Mouse (Mus musculus): ENCODE measurements around the gene Gm10570.

The Gm10570 gene

GRCm38 (mm10) chr4:130308231-130309081 lies at the start of gene Gm10570, which contains the start of gene Fabp3:
TSS of gene Gm10570 (minus strand) at chr4:130308674.
TSS of gene Fabp3 (plus strand) at chr4:130308595.
- no peak for DNase-seq (ENCODE audit: low read depth)

GRCm38 (mm10) chr4:130357946-130358345 lies 49.5 kb upstream of the Gm10570 start:
- DNase-seq (ENCODE audit: low read depth), result no peak

- no peak for DNase-seq (ENCODE audit: low read depth)
Observed at GRCm38 (mm10) chr4:130352588-130352987, 44.1 kb upstream of the Gm10570 start.

GRCm38 (mm10) chr4:130350690-130351422 lies 42.4 kb upstream of the Gm10570 start:
- no peak for DNase-seq (ENCODE audit: low read depth)

- DNase-seq (ENCODE audit: low read depth), result no peak
Observed at GRCm38 (mm10) chr4:130349666-130350065, 41.2 kb upstream of the Gm10570 start.

GRCm38 (mm10) chr4:130341691-130342090 lies 33.2 kb upstream of the Gm10570 start:
- peak; percentile 49 for DNase-seq (ENCODE audit: low read depth)

GRCm38 (mm10) chr4:130335867-130336266 lies 27.4 kb upstream of the Gm10570 start:
- no peak for DNase-seq (ENCODE audit: low read depth)

- no peak for DNase-seq (ENCODE audit: low read depth)
Observed at GRCm38 (mm10) chr4:130327366-130327765, 18.9 kb upstream of the Gm10570 start.

GRCm38 (mm10) chr4:130325446-130325845 lies 17.0 kb upstream of the Gm10570 start:
- no peak for DNase-seq (ENCODE audit: low read depth)

- DNase-seq (ENCODE audit: low read depth), result no peak
Observed at GRCm38 (mm10) chr4:130323607-130324006, 15.1 kb upstream of the Gm10570 start.

GRCm38 (mm10) chr4:130323165-130323564 lies 14.7 kb upstream of the Gm10570 start:
- DNase-seq (ENCODE audit: low read depth), result no peak

GRCm38 (mm10) chr4:130322567-130322966 lies 14.1 kb upstream of the Gm10570 start:
- DNase-seq (ENCODE audit: low read depth), result no peak

- DNase-seq (ENCODE audit: low read depth), result no peak
Observed at GRCm38 (mm10) chr4:130321640-130322039, 13.2 kb upstream of the Gm10570 start.

- no peak for DNase-seq (ENCODE audit: low read depth)
Observed at GRCm38 (mm10) chr4:130319564-130319963, 11.1 kb upstream of the Gm10570 start.

- DNase-seq (ENCODE audit: low read depth), result no peak
Observed at GRCm38 (mm10) chr4:130318122-130318521, 9.6 kb upstream of the Gm10570 start.

GRCm38 (mm10) chr4:130316691-130317090 lies 8.2 kb upstream of the Gm10570 start:
- no peak for DNase-seq (ENCODE audit: low read depth)

GRCm38 (mm10) chr4:130315771-130316527 lies 7.5 kb upstream of the Gm10570 start:
- no peak for DNase-seq (ENCODE audit: low read depth)

GRCm38 (mm10) chr4:130313552-130313951 lies 5.1 kb upstream of the Gm10570 start:
- DNase-seq (ENCODE audit: low read depth), result no peak

GRCm38 (mm10) chr4:130312526-130312925 lies 4.1 kb upstream of the Gm10570 start:
- DNase-seq (ENCODE audit: low read depth), result no peak

- DNase-seq (ENCODE audit: low read depth), result no peak
Observed at GRCm38 (mm10) chr4:130309254-130309653, 780 bp upstream of the Gm10570 start.

GRCm38 (mm10) chr4:130307851-130308230 lies 633 bp downstream of the Gm10570 start:
- DNase-seq (ENCODE audit: low read depth), result no peak
